Mouse (Mus musculus) ES-E14 (cell line): ENCODE results near the gene Iqschfp.

ENCODE experiments used
- MAFK ChIP-seq: IDR thresholded peaks from 2 replicates; pipeline ENCODE4 v1.6.1; 2014; ENCODE audit warnings: mild to moderate bottlenecking, low read depth, low read length, inconsistent platforms; ENCODE audit not compliant: insufficient read depth
- ZC3H11A ChIP-seq: IDR thresholded peaks from 2 replicates; pipeline ENCODE4 v1.6.1; 2012; ENCODE audit warnings: low read depth, mild to moderate bottlenecking, inconsistent platforms, low read length, borderline replicate concordance

DNA sequence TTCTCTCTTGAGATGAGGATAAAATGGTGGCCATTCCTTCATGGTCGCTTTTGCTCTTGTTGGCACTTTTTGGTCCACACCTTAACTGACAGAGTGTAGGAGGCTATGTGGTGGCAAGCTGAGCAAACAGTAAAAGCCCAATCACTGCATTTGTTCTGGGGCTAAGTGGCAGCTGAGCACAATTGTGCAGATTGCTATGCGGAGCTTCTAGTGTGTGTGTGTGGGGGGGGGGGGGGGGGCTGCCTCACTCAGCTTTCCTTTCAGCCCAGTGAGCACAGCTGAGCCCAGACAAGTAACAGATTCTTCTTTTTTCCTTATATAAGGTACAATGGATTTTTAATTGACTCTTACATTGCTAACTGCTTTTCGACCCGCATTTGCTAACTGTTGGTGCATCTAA lies 110.4 kb downstream of the Iqschfp start:
- TF ChIP-seq MAFK = no peak
- no peak for TF ChIP-seq ZC3H11A
